Mouse (Mus musculus): Measurements from ENCODE around the gene Msi2.

The Msi2 gene

GRCm38 (mm10) chr11:88676597-88676996, 41.7 kb downstream of the Msi2 start:
- no peak for DNase-seq (ENCODE audit: low read depth, low spot score)

- DNase-seq (ENCODE audit: low read depth, low spot score) = no peak
Measured at GRCm38 (mm10) chr11:88675526-88676353, 42.6 kb downstream of the Msi2 start.

- DNase-seq (ENCODE audit: low read depth, low spot score) = no peak
Measured at GRCm38 (mm10) chr11:88674075-88674474, 44.2 kb downstream of the Msi2 start.

- no peak for DNase-seq (ENCODE audit: low read depth, low spot score)
Measured at GRCm38 (mm10) chr11:88670925-88671324, 47.4 kb downstream of the Msi2 start.

- DNase-seq (ENCODE audit: low read depth, low spot score) = no peak
Measured at GRCm38 (mm10) chr11:88669106-88669505, 49.2 kb downstream of the Msi2 start.

- no peak for DNase-seq (ENCODE audit: low read depth, low spot score)
Measured at GRCm38 (mm10) chr11:88668345-88668744, 50.0 kb downstream of the Msi2 start.

GRCm38 (mm10) chr11:88665799-88666198, 52.5 kb downstream of the Msi2 start:
- no peak for DNase-seq (ENCODE audit: low read depth, low spot score)

GRCm38 (mm10) chr11:88661444-88662180, 56.7 kb downstream of the Msi2 start:
- DNase-seq (ENCODE audit: low read depth, low spot score) = no peak

- DNase-seq (ENCODE audit: low read depth, low spot score) = no peak
Measured at GRCm38 (mm10) chr11:88660404-88660803, 57.9 kb downstream of the Msi2 start.

GRCm38 (mm10) chr11:88658926-88659325, 59.4 kb downstream of the Msi2 start:
- DNase-seq (ENCODE audit: low read depth, low spot score) = no peak

GRCm38 (mm10) chr11:88655786-88656185, 62.5 kb downstream of the Msi2 start:
- DNase-seq (ENCODE audit: low read depth, low spot score) = no peak

- no peak for DNase-seq (ENCODE audit: low read depth, low spot score)
Measured at GRCm38 (mm10) chr11:88655214-88655566, 63.1 kb downstream of the Msi2 start.

GRCm38 (mm10) chr11:88654391-88655213, 63.7 kb downstream of the Msi2 start:
- DNase-seq (ENCODE audit: low read depth, low spot score) = no peak

- DNase-seq (ENCODE audit: low read depth, low spot score) = no peak
Measured at GRCm38 (mm10) chr11:88650275-88650674, 68.0 kb downstream of the Msi2 start.

- no peak for DNase-seq (ENCODE audit: low read depth, low spot score)
Measured at GRCm38 (mm10) chr11:88649009-88649408, 69.3 kb downstream of the Msi2 start.

- DNase-seq (ENCODE audit: low read depth, low spot score) = no peak
Measured at GRCm38 (mm10) chr11:88648407-88648806, 69.9 kb downstream of the Msi2 start.

- DNase-seq (ENCODE audit: low read depth, low spot score) = no peak
Measured at GRCm38 (mm10) chr11:88646493-88646892, 71.8 kb downstream of the Msi2 start.

- no peak for DNase-seq (ENCODE audit: low read depth, low spot score)
Measured at GRCm38 (mm10) chr11:88645821-88646220, 72.5 kb downstream of the Msi2 start.

- no peak for DNase-seq (ENCODE audit: low read depth, low spot score)
Measured at GRCm38 (mm10) chr11:88644719-88645118, 73.6 kb downstream of the Msi2 start.

GRCm38 (mm10) chr11:88639862-88640261, 78.5 kb downstream of the Msi2 start:
- DNase-seq (ENCODE audit: low read depth, low spot score) = no peak

- DNase-seq (ENCODE audit: low read depth, low spot score) = no peak
Measured at GRCm38 (mm10) chr11:88638936-88639542, 79.3 kb downstream of the Msi2 start.

- no peak for DNase-seq (ENCODE audit: low read depth, low spot score)
Measured at GRCm38 (mm10) chr11:88638254-88638653, 80.1 kb downstream of the Msi2 start.
